Mouse (Mus musculus): ENCODE measurements around the gene Dgat2. TPM values are rescaled to one million over a fixed set of nuclear protein-coding genes. Genes with fewer than 3 reads are reported as not detected.

The Dgat2 gene
- total RNA-seq, 4 experiments from 2014 or later: 33.2 to 62.2 (median 41.4) TPM

Other genes with a start within 250 kb of the Dgat2 start
- gene Uvrag, start 41.6 kb downstream of the Dgat2 start, total RNA-seq (2022): 10 to 100 TPM in 3 of 4 experiments, 1 to 10 TPM in 1; 6.0 to 13.1 (median 11.5) TPM
- not detected for gene Mogat2, start 55.9 kb upstream of the Dgat2 start, total RNA-seq (2022)
- gene Map6, start 84.7 kb upstream of the Dgat2 start, total RNA-seq (2022): 1 to 10 TPM; 1.5 to 2.8 (median 2.1) TPM
- gene Serpinh1, start 170.5 kb upstream of the Dgat2 start, total RNA-seq (2022): 10 to 100 TPM; 26.1 to 49.0 (median 33.7) TPM
- gene Gdpd5, start 198.7 kb upstream of the Dgat2 start, total RNA-seq (2022): 1 to 10 TPM; 5.0 to 5.9 (median 5.1) TPM

All from gastrocnemius, adult 8-10 months (tissue).